Mouse (Mus musculus) forebrain, postnatal 0 days (tissue): ENCODE data around the gene Pdzd2. TPM values are rescaled to one million over a fixed set of nuclear protein-coding genes. Genes with fewer than 3 reads are reported as not detected.
"Not testable (repeated sequence)": the region's sequence is repeated elsewhere in the genome, so short reads cannot be mapped to it uniquely, and the experiment has no call there.

Experiments
- ATAC-seq: fragments of 200-750 bp; cut with Nextera tagmentation; 2 replicates; pipeline ENCODE4 v1.8.0; 2017; ENCODE audit warnings: mild to moderate bottlenecking, moderate library complexity
- DNase-seq: peaks from one replicate; pipeline ENCODE4 v3.0.0-alpha.2; 2015
- H3K27ac ChIP-seq: fragments of 300-500 bp; sonication (generic); 2 replicates; pipeline ENCODE4 v1.5.1; 2014; ENCODE audit warnings: low read depth, mild to moderate bottlenecking, antibody characterized with exemption, low read length, moderate library complexity, mixed read lengths
- H3K27me3 ChIP-seq: fragments of 300-500 bp; sonication (generic); 2 replicates; pipeline ENCODE4 v1.6.1; 2014; ENCODE audit warnings: mild to moderate bottlenecking, low read length, mixed read lengths; ENCODE audit not compliant: insufficient read depth
- H3K36me3 ChIP-seq: fragments of 300-500 bp; sonication (generic); 2 replicates; pipeline ENCODE4 v1.6.1; 2014; ENCODE audit warnings: mild to moderate bottlenecking, moderate library complexity; ENCODE audit not compliant: insufficient read depth
- H3K4me1 ChIP-seq: fragments of 300-500 bp; sonication (generic); 2 replicates; pipeline ENCODE4 v1.6.1; 2014; ENCODE audit warnings: antibody characterized with exemption; ENCODE audit not compliant: insufficient read depth
- H3K4me2 ChIP-seq: fragments of 300-500 bp; sonication (generic); 2 replicates; pipeline ENCODE4 v1.6.1; 2014; ENCODE audit warnings: low read depth, mild to moderate bottlenecking, moderate library complexity
- H3K4me3 ChIP-seq: fragments of 300-500 bp; sonication (generic); 2 replicates; pipeline ENCODE4 v1.5.1; 2014; ENCODE audit warnings: low read depth, low read length, mixed read lengths
- H3K9ac ChIP-seq: fragments of 300-500 bp; sonication (generic); 2 replicates; pipeline ENCODE4 v1.6.1; 2014; ENCODE audit warnings: mild to moderate bottlenecking
- H3K9me3 ChIP-seq: fragments of 300-500 bp; sonication (generic); 2 replicates; pipeline ENCODE4 v1.6.1; 2016; ENCODE audit warnings: low read length
- CTCF ChIP-seq: sonication (generic); IDR thresholded peaks from 2 replicates; pipeline ENCODE4 v1.5.1; 2016; ENCODE audit warnings: antibody characterized with exemption, control low read depth, low read depth
- WGBS: fragments of 180-500 bp; shearing (Covaris S2); extraction: QIAGEN DNeasy Blood & Tissue Kit; methylation state at CpG from one replicate; pipeline ENCODE4 v1.1.7; 2014; 5-methylcytosine and 5-hydroxymethylcytosine counted together
- polyA plus RNA-seq: library from polyadenylated mRNA; unstranded; fragments of >200 nt; fragmentation: Nextera tagmentation; extraction: Ambion mirVana; gene quantifications from 2 replicates; pipeline ENCODE4 v1.2.1, GENCODE M21; 2015
- total RNA-seq: library from RNA; depleted of rRNA; stranded (reverse); fragments of >200 nt; gene quantifications from 2 replicates; pipeline ENCODE4 v1.2.3, GENCODE M21; 2014

Pdzd2 gene
- total and polyA plus RNA-seq, 2 experiments from 2014 or later: 9.4 to 18.9 TPM

DNA sequence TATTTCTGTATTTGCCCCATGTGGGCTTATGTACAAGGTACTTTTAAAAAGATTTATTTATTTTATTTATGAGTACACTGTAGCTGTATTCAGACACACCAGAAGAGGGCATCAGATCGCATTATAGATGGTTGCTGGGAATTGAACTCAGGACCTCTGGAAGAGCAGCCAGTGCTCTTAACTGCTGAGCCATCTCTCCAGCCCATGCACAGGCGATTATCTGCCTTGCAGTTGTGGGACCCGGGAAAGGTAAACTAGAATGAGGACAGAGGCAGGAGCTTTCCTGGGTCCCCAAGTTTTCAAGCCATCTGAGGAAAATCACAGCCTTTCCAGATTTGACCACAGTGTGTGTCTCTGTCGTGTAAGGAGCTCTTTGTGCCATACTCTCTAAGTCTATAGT, 370.9 kb downstream of the Pdzd2 start:
- Histone ChIP-seq H3K36me3 (no peaks in the 10 kb centered on the region), H3K9ac (no peak overlapping the region), H3K4me2 (no peak overlapping the region), H3K9me3 (no peaks in the 10 kb centered on the region), H3K4me3 (no peak overlapping the region), H3K4me1 (peaks cover 16% of the 10 kb centered on the region; the same call in 1 of the 2 replicates), H3K27me3 (no peaks in the 10 kb centered on the region), H3K27ac (no peak overlapping the region)
- WGBS: 92% methylated on average over 4 of the region's 4 CpGs
- ATAC-seq: no peak
- peak; percentile 3; the same call in 1 of the 2 replicates for TF ChIP-seq CTCF
- DNase-seq: no peak

DNA sequence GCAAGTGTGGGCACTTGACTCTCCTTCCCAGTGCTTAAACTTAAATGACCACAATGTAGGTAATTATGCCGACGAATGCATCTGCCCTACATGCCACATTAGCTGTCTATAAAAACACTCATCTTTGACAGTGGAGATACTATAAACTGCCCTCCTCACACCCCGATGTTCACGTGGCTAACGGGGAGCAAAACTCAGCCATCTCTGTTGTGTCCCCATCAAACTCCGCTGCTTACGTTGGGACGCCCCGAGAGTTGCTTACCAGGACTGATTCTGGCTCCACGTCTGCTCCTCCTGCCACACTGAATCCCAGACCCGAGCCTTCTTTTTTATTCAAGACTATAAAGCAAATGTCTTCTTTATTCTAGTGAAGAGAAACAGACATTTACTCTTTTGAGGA, 371.4 kb downstream of the Pdzd2 start:
- no peaks in the 10 kb centered on the region for H3K36me3 ChIP-seq
- TF ChIP-seq CTCF: no peak
- no peaks in the 10 kb centered on the region for H3K27me3 ChIP-seq
- no peak overlapping the region for H3K4me3 ChIP-seq
- DNase-seq: no peak
- no peaks in the 10 kb centered on the region for H3K9me3 ChIP-seq
- no peak overlapping the region for H3K27ac ChIP-seq
- no peak overlapping the region for H3K9ac ChIP-seq
- ATAC-seq: no peak
- WGBS: 48% methylated on average over 11 of the region's 11 CpGs
- no peak overlapping the region for H3K4me2 ChIP-seq
- H3K4me1 ChIP-seq: peaks cover 16% of the 10 kb centered on the region; the same call in 1 of the 2 replicates

DNA sequence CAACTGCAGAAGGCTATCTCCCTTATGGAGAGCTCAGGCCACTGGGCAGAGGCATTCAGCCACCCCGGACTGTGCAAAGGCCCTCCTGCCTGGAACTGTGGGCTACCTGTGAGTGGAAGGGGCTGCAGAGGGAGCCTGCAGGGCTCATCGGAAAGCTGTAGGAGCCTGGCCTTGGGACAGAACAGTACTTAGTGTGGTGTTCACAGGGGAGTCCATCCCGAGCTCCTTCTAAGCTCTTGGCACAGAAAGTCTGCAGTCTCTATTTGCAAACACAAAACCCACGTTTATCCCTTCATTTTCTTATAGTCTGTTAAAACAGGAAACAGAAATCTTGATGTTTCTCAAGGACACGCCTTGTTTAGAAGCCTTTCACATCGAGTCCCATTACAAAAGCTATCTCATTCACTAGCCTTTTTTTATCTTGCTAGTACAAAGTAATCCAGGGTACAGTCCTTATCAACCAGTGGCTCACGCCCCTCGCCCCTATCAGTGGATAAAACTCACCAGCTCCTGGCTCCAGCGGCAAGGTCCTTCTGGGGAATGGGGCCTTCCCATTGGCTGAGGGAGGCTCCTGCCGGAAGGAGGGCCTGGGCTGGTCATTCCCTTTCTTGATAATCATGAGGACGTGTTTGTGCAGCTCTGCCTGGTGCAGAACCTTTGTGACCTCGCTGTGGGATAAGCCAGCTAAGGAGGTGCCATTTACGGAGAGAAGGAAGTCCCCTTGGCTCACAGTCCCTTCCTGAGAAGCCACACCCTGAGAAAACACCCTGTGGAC, 372.2 kb downstream of the Pdzd2 start:
- Histone ChIP-seq H3K4me2 (no peak overlapping the region), H3K9ac (no peak overlapping the region), H3K4me3 (no peak overlapping the region), H3K4me1 (peaks cover 16% of the 10 kb centered on the region; the same call in 1 of the 2 replicates), H3K9me3 (no peaks in the 10 kb centered on the region), H3K27me3 (no peaks in the 10 kb centered on the region), H3K27ac (no peak overlapping the region), H3K36me3 (no peaks in the 10 kb centered on the region)
- ATAC-seq: no peak
- 58% methylated on average over 13 of the region's 13 CpGs for WGBS
- no peak for DNase-seq
- no peak for TF ChIP-seq CTCF

DNA sequence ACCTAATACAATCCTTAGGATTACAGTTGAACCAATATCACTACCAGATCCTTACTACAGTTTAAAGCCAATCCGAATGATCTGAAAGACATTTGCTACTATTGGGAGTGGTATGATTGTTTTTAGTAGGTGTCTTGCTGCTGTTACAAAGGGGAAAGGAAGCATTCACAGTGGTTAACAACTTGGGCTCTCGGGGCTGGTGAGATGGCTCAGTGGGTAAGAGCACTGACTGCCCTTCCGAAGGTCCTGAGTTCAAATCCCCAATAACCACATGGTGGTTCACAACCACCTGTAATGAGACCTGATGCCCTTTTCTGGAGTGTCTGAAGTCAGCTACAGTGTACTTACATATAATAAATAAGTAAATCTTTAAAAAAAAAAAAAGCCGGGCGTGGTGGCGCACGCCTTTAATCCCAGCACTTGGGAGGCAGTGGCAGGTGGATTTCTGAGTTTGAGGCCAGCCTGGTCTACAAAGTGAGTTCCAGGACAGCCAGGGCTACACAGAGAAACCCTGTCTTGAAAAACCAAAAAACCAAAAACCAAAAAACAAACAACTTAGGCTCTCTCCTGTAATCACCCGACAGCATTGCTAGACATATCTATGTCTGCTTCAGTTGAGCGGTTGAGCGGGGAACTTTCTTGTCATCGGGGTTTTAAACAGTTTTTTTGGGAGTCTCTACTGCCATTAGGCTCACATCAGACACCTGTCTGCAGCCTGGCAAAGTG, 373.0 kb downstream of the Pdzd2 start:
- H3K27me3 ChIP-seq, H3K4me3 ChIP-seq, ATAC-seq, H3K36me3 ChIP-seq, H3K4me2 ChIP-seq, H3K9me3 ChIP-seq, H3K9ac ChIP-seq, DNase-seq: not testable (repeated sequence)
- Histone ChIP-seq H3K27ac (peak overlapping the region; percentile 80), H3K4me1 (peaks cover 16% of the 10 kb centered on the region; the same call in 1 of the 2 replicates)
- WGBS: 88% methylated on average over 11 of the region's 11 CpGs

DNA sequence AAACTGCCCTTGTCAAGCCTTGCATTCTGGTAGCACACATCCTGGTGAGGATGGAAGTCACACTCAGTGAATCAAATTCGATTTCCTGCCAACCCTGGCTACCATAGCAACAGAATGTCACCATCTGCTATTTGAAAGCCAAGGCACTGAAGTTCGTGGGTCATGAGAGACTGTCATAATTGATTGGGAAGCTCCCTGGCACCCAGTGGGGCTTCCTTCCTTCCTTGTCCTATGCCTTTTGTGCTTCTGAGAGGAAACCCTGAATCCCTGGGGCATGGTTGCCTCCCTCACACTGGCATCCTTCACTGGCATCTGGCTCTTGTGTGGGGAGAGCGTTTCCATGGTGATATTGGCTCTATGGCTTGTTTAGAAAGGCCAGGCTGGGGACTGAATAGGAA, 373.7 kb downstream of the Pdzd2 start:
- Histone ChIP-seq H3K4me3 (no peak overlapping the region), H3K9me3 (no peaks in the 10 kb centered on the region), H3K36me3 (no peaks in the 10 kb centered on the region), H3K27ac (peak overlapping the region; percentile 80), H3K4me1 (peaks cover 16% of the 10 kb centered on the region; the same call in 1 of the 2 replicates), H3K27me3 (no peaks in the 10 kb centered on the region), H3K9ac (no peak overlapping the region), H3K4me2 (no peak overlapping the region)
- peak; percentile 93 for ATAC-seq
- no peak for TF ChIP-seq CTCF
- DNase-seq: peak; percentile 91
- 11% methylated on average over 3 of the region's 3 CpGs for WGBS

DNA sequence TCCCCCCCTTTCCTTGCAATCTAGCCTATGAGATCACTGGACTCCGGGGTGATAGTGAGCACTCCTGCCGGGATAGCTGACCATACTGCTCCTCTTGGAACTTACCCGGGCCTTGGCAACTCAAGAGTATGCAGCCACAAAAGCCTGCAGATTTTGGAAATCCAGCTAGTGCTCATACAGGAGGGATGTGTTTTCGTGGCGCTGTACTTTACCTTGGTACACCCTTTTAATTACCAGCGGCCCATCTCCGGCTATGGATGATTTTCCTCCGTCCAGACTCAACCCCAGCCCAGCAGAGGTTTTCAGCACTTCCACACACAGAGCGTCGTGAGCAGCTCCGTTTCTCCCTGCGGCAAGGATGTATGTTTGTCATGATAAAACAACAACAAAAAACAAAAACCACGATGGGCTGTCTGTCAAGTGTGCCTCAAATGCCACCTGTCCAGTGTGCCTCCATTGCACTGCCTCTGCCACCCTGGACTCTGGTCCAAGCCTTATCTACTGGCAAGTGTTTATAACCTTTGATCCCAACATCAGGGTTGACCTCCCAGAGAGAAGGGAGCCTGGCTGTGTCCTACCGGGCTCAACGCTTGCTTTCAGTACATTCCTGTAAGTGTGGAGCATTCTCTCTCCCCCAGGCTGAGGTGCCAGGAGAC, 374.2 kb downstream of the Pdzd2 start:
- DNase-seq (no peak), ATAC-seq (0 out of 2 replicates have a peak, but pooled peaks have one; percentile 0)
- Histone ChIP-seq H3K4me1 (peaks cover 16% of the 10 kb centered on the region; the same call in 1 of the 2 replicates), H3K27ac (peak overlapping the region; percentile 80), H3K4me3 (no peak overlapping the region), H3K36me3 (no peaks in the 10 kb centered on the region), H3K4me2 (no peak overlapping the region), H3K9me3 (no peaks in the 10 kb centered on the region), H3K9ac (peak overlapping the region; percentile 25; the same call in 1 of the 2 replicates), H3K27me3 (no peaks in the 10 kb centered on the region)
- TF ChIP-seq CTCF: no peak
- WGBS: 66% methylated on average over 15 of the region's 15 CpGs
